ENCODE assay signal across 17 mouse cellular contexts in genomic region chr2:14814977-14815376, GRCm38 (mm10).
"Had no signal": no experiment of that assay in that cellular context is flagged by ENCODE, and none has a peak within 500 bp of the region (broad histone marks: within the 10 kb centered on the region; RNA-seq: fewer than 3 reads in every experiment).

No protein-coding gene starts in this region.

- ATAC-seq: liver, embryonic 12.5 days; liver, postnatal 0 days; lung, postnatal 0 days; midbrain, embryonic 13.5 days; midbrain, embryonic 15.5 days; midbrain, embryonic 16.5 days had no signal

- DNase-seq: left cerebral cortex, postnatal 4 days; liver; liver, embryonic 13.5 days; liver, postnatal 0 days; lung, adult 18-20 months; lung, adult 2 months; lung, embryonic 14.5 days; lung, postnatal 10 days; lung, postnatal 14 days; lung, postnatal 36 days; lung, postnatal 4 days; midbrain, embryonic 14.5 days had no signal
